In genomic region chr7:28930320-28931031, GRCm38 (mm10) we compare ENCODE assay signal across 10 mouse cellular contexts. TPM values are rescaled to one million over a fixed set of nuclear protein-coding genes. Genes with fewer than 3 reads are reported as not detected.
DNase-seq lines count a peak whose midpoint lies in the region; ATAC-seq and TF ChIP-seq lines count a peak whose summit lies in the region.
"Had no signal": no experiment of that assay in that cellular context is flagged by ENCODE, and none has a peak within 500 bp of the region (broad histone marks: within the 10 kb centered on the region; RNA-seq: fewer than 3 reads in every experiment).

No protein-coding gene starts in this region.

- no peak overlapping the region for H3ac ChIP-seq in myocyte (ENCODE audit: control insufficient read depth, insufficient read length)

- H3K27ac ChIP-seq in lung, embryonic 14.5 days (ENCODE audit: low read depth), result peak overlapping the region; percentile 51; the same call in 1 of the 2 replicates
- H3K27ac ChIP-seq in embryonic facial prominence, embryonic 14.5 days (replicated peaks; ENCODE audit: low read depth, low read length), result peak overlapping the region; percentile 48

- H3K9me3 ChIP-seq in lung, embryonic 14.5 days (ENCODE audit: low read depth, low read length), result no peaks in the 10 kb centered on the region
- H3K9me3 ChIP-seq in embryonic facial prominence, embryonic 14.5 days (ENCODE audit: control insufficient read depth, low read length), result no peaks in the 10 kb centered on the region

- H3K9ac ChIP-seq in lung, embryonic 14.5 days, result no peak overlapping the region
- peak overlapping the region; percentile 11; the same call in 1 of the 2 replicates for H3K9ac ChIP-seq in embryonic facial prominence, embryonic 14.5 days (ENCODE audit: low read depth, low read length)

- ATAC-seq in lung, embryonic 14.5 days (ENCODE audit: insufficient read depth), result no peak; the same call in 1 of the 2 replicates
- no peak for ATAC-seq in embryonic facial prominence, embryonic 14.5 days (ENCODE audit: low read depth)
- ATAC-seq in inflammation-experienced regulatory T-cells, adult 6 months, result no peak

- H3K4me1 ChIP-seq in lung, embryonic 14.5 days (ENCODE audit: insufficient read depth), result peaks cover 22% of the 10 kb centered on the region
- peaks cover 35% of the 10 kb centered on the region for H3K4me1 ChIP-seq in embryonic facial prominence, embryonic 14.5 days (ENCODE audit: control insufficient read depth, insufficient read depth, low read length)

- H3K4me3 ChIP-seq in lung, embryonic 14.5 days (ENCODE audit: low read depth, low read length), result no peak overlapping the region
- no peak overlapping the region for H3K4me3 ChIP-seq in embryonic facial prominence, embryonic 14.5 days (ENCODE audit: low read depth, low read length)
- H3K4me3 ChIP-seq in myocyte, result no peak overlapping the region

- peaks cover 96% of the 10 kb centered on the region for H3K79me2 ChIP-seq in myocyte (ENCODE audit: control insufficient read depth, insufficient read depth)

- TF ChIP-seq CTCF in lung, embryonic 14.5 days (IDR thresholded peaks at IDR 0.05; ENCODE audit: low read depth), result no peak

- no peak overlapping the region for H3K4me2 ChIP-seq in lung, embryonic 14.5 days
- no peak overlapping the region for H3K4me2 ChIP-seq in embryonic facial prominence, embryonic 14.5 days (ENCODE audit: low read depth, low read length)
- peak overlapping the region; percentile 84 for H3K4me2 ChIP-seq in myocyte (ENCODE audit: low read depth)

- peak; percentile 39 for TF ChIP-seq POLR2A in myocyte (IDR thresholded peaks at IDR 0.05; ENCODE audit: insufficient read length, low read depth)

- no peaks in the 10 kb centered on the region for H3K27me3 ChIP-seq in lung, embryonic 14.5 days (ENCODE audit: insufficient read depth, low read length)
- H3K27me3 ChIP-seq in embryonic facial prominence, embryonic 14.5 days (replicated peaks; ENCODE audit: control insufficient read depth, insufficient read depth, low read length), result no peaks in the 10 kb centered on the region
- H3K27me3 ChIP-seq in myocyte (ENCODE audit: control insufficient read depth, insufficient read depth, insufficient read length), result no peaks in the 10 kb centered on the region

- intact Hi-C loops in left cerebral cortex, postnatal 25 days (cut with DNase I), result no loop called here

- H3K36me3 ChIP-seq in lung, embryonic 14.5 days (ENCODE audit: insufficient read depth), result 0 out of 2 replicates have a peak, but pooled peaks cover 9% of the 10 kb centered on the region
- H3K36me3 ChIP-seq in embryonic facial prominence, embryonic 14.5 days (ENCODE audit: control insufficient read depth, insufficient read depth, low read length), result no peaks in the 10 kb centered on the region
- no peaks in the 10 kb centered on the region for H3K36me3 ChIP-seq in myocyte (ENCODE audit: control insufficient read depth, insufficient read depth)

- peak; percentile 92 for DNase-seq in heart, adult 11 months
- no peak for DNase-seq in heart, postnatal 4 days
- no peak for DNase-seq in lung, embryonic 14.5 days
- DNase-seq in lung, postnatal 25 days (ENCODE audit: low spot score), result no peak
- no peak for DNase-seq in embryonic facial prominence, embryonic 14.5 days (ENCODE audit: low spot score)
- no peak for DNase-seq in left cerebral cortex, postnatal 25 days (ENCODE audit: low spot score in 2 of 2)
- DNase-seq: cerebellum, adult 8-10 months; thymus, adult 2 months had no signal

- 38% methylated on average over 5 of the region's 5 CpGs for WGBS in lung, embryonic 14.5 days
- WGBS in embryonic facial prominence, embryonic 14.5 days, result 55% methylated on average over 5 of the region's 5 CpGs

TF ChIP-seq in myocyte, 11 proteins besides CTCF, POLR2A, EP300 and RAD21:
- TF ChIP-seq MAX (IDR thresholded peaks at IDR 0.05; ENCODE audit: low read depth) (no peak), MYOD1 (IDR thresholded peaks at IDR 0.05; ENCODE audit: control insufficient read depth in 1 of 3, insufficient read length in 2 of 3, low read depth in 2 of 3) (peak in 1 of 3 experiments; percentile 18)

RNA-seq across cellular contexts. Expression of gene Actn4, which starts 31.7 kb away (rescaled TPM):
- 100 to 1,000 TPM; 224 to 231 TPM for total RNA-seq in heart, postnatal 4 days (2021)
- polyA plus RNA-seq in lung, embryonic 14.5 days (2014; fragmentation: Nextera tagmentation; extraction: Ambion mirVana), result 266 and 270 TPM in 2 replicates
- polyA plus RNA-seq in embryonic facial prominence, embryonic 14.5 days (2014; fragmentation: Nextera tagmentation; extraction: Ambion mirVana), result 256 and 280 TPM in 2 replicates
- polyA plus RNA-seq in myocyte (2012; fragmentation: generic; extraction: Trizol), result 270 TPM
- polyA plus RNA-seq in inflammation-experienced regulatory T-cells, adult 6 months (2017; shearing (Covaris generic)), result 100 to 1,000 TPM in 1 of 3 experiments, 10 to 100 TPM in 2; 74.2 to 145 (median 93.4) TPM
- 100 to 1,000 TPM; 190 to 202 TPM for total RNA-seq in left cerebral cortex, postnatal 25 days (2021)

RNA-seq across cellular contexts. Expression of gene Capn12, which starts 49.3 kb away (rescaled TPM):
- under 1 TPM; 0.31 to 0.83 TPM for total RNA-seq in heart, postnatal 4 days (2021)
- polyA plus RNA-seq in lung, embryonic 14.5 days (2014; fragmentation: Nextera tagmentation; extraction: Ambion mirVana), result 0.42 and 0.61 TPM in 2 replicates
- polyA plus RNA-seq in embryonic facial prominence, embryonic 14.5 days (2014; fragmentation: Nextera tagmentation; extraction: Ambion mirVana), result 0.58 and 0.72 TPM in 2 replicates
- polyA plus RNA-seq in myocyte (2012; fragmentation: generic; extraction: Trizol), result 0.24 TPM
- polyA plus RNA-seq in inflammation-experienced regulatory T-cells, adult 6 months (2017; shearing (Covaris generic)), result under 1 TPM in 1 of 3 experiments, not detected in 2; 0.15 TPM
- under 1 TPM; 0.32 to 0.66 TPM for total RNA-seq in left cerebral cortex, postnatal 25 days (2021)

RNA-seq across cellular contexts. Expression of gene Eif3k, which starts 51.2 kb away (rescaled TPM):
- 100 to 1,000 TPM; 205 to 208 TPM for total RNA-seq in heart, postnatal 4 days (2021)
- 392 and 398 TPM in 2 replicates for polyA plus RNA-seq in lung, embryonic 14.5 days (2014; fragmentation: Nextera tagmentation; extraction: Ambion mirVana)
- 403 and 404 TPM in 2 replicates for polyA plus RNA-seq in embryonic facial prominence, embryonic 14.5 days (2014; fragmentation: Nextera tagmentation; extraction: Ambion mirVana)
- 335 TPM for polyA plus RNA-seq in myocyte (2012; fragmentation: generic; extraction: Trizol)
- polyA plus RNA-seq in inflammation-experienced regulatory T-cells, adult 6 months (2017; shearing (Covaris generic)), result 100 to 1,000 TPM; 441 to 670 (median 588) TPM
- total RNA-seq in left cerebral cortex, postnatal 25 days (2021), result 100 to 1,000 TPM; 175 to 185 TPM

RNA-seq across cellular contexts. Expression of gene Map4k1, which starts 51.4 kb away (rescaled TPM):
- 1 to 10 TPM; 1.6 to 2.0 TPM for total RNA-seq in heart, postnatal 4 days (2021)
- polyA plus RNA-seq in lung, embryonic 14.5 days (2014; fragmentation: Nextera tagmentation; extraction: Ambion mirVana), result 8.5 and 10.7 TPM in 2 replicates
- polyA plus RNA-seq in embryonic facial prominence, embryonic 14.5 days (2014; fragmentation: Nextera tagmentation; extraction: Ambion mirVana), result 7.2 and 8.7 TPM in 2 replicates
- polyA plus RNA-seq in myocyte (2012; fragmentation: generic; extraction: Trizol), result 0.18 TPM
- 100 to 1,000 TPM in 2 of 3 experiments, 10 to 100 TPM in 1; 98.7 to 130 (median 111) TPM for polyA plus RNA-seq in inflammation-experienced regulatory T-cells, adult 6 months (2017; shearing (Covaris generic))
- total RNA-seq in left cerebral cortex, postnatal 25 days (2021), result 1 to 10 TPM; 1.7 to 1.8 TPM
